Mouse (Mus musculus) monocyte, adult 5-6 weeks (primary cell): ENCODE results near the gene Capza2. TPM values are rescaled to one million over a fixed set of nuclear protein-coding genes. Genes with fewer than 3 reads are reported as not detected.
A peak's percentile ranks its signal among the peaks of the same experiment; 100 is the strongest.

Source experiments
- ATAC-seq: fragments of 153-309, 156-312 bp; replicated peaks from 2 replicates; pipeline ENCODE4 v1.8.0; 2017; ENCODE audit warnings: mild to moderate bottlenecking; ENCODE audit not compliant: low TSS enrichment, insufficient number of reproducible peaks, severe bottlenecking, poor library complexity, low FRiP score
- total RNA-seq: library from RNA; stranded (forward); fragments of 200-1000, 200-491, 200-594 nt; gene quantifications from 3 replicates; pipeline ENCODE4 v1.2.3, GENCODE M21; 2017

Gene Capza2
- total RNA-seq, 1 experiment from 2014 or later: 753 TPM

- ATAC-seq: peak; percentile 61
These were observed 733 bp downstream of the Capza2 start for GRCm38 (mm10) chr6:17636764-17637170.

DNA sequence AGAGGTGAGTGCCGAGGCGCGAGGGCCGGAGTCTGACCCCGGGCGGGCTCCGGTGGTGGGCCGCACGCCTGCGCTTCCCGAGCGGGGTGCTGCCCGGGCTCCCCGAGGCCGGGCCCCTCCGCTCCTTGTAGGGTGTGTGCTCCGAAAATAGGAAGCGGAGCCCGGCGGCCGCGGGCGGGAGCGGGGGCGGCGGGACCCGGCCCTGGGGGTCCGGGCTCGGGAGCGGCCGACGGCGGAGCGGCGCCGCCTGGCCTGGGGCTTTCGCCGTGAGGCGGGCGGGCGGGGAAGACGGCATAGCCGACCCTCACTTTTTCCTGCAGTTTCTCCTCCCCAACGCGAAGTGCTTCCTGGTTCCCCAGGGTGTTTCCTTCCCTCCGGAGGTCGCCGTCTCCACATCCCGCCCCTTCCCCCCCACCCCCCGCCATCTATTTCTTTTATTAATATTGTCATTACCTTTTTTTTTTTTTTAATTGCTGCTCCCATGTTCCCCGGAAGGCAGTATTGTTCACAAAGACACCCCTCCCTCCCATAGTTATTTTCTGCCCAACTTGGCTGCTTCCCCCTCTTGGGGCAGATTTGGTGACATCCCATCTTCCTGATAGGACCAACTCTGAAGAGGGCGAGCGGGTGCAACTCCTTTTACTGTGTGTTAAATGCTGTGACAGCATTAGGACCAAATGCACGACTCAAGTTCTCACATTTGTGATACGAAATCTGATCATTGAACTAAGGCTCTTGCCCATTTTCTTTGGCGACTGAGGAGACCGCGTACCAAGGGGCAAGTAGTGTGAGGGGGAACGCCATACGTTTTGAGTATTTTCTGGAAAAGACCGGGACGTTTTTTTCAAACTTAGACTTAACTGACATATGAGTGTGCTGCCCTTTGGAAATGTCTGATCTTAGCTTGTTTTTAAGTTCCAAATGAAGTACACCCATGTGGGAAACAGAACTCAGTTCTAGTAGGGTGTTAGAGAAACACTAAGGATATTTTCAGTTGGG lies 1.5 kb downstream of the Capza2 start:
- ATAC-seq: no peak

- no peak for ATAC-seq
These were observed 4.0 kb downstream of the Capza2 start for GRCm38 (mm10) chr6:17640031-17640430.

DNA sequence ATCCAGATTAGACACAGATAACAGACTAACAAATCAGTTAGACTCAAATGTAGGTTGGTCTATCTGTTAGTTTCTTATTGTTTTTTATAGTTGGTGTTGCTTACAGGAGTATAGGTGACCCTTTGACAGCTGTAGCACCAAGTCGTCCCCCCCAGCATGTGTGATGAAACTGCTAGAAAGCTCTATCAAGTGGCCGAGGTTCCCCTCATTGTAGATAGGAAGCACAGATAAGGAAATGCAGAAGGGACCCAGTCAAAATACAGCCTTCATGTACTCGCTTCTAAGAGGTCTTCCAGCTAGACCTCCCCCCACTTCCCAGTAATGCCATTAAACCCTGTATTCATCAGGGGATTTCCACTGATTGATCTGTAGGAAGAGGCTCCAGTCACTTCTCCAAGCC lies 6.7 kb downstream of the Capza2 start:
- ATAC-seq: no peak

DNA sequence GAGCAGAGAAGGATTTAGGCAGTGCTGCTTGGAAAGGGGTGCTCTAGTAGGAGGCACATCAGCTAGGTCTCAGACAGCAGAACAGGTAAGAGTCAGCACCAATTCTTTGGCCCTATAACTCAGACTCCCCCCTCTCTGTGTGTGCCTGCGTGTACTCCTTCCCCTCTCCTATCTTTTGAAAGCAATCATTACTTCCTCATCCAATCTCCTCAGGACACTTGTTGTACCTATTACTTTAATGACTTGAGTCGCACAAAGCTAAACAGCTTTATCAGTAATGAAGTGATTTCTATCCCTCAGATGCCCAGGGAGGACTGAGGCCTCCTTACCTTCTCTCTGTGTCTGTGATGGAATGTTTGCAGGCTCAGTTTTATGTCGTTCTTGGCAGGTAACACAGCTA lies 10.1 kb downstream of the Capza2 start:
- ATAC-seq: no peak

GRCm38 (mm10) chr6:17652132-17652531 lies 16.1 kb downstream of the Capza2 start:
- peak; percentile 50; the same call in 1 of the 2 replicates for ATAC-seq

DNA sequence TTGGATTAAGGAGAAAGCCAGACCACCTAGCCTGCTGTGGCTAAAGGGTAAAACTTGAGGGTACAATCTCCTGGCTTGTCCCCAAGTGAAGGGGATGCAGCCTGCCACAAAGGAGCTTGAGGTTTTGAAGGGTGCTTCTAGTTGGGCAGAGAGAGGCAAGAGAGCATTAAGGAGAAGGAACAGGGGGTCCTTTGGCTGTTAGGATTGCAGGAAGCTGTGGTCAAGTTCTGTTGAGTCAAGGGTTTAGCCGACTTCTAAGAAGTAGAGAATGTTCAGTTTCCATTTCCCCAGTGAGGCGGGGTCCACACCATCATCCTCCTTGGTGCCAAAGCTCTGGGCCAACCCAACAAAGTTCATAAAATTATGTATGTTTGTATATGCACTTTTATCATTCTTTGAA lies 19.0 kb downstream of the Capza2 start:
- ATAC-seq: no peak

DNA sequence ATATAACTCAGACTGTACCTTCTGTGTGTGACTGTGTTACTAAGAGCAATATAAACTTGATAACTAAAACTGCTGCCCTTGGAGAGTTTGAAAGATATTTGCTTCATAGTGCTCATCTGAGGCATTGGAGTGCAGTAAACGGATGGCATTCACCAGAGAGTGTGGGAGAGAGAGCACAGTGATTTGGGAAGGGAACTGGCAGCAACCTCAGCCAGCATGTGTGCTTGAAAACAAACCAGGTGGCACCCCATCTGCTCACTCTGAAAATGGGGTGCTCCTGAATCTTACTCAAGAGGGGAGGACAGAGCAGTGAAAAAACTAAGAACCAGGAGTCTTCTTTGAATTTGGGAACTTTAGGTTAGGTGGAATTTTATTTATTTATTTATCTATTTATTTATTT lies 21.3 kb downstream of the Capza2 start:
- ATAC-seq: no peak

DNA sequence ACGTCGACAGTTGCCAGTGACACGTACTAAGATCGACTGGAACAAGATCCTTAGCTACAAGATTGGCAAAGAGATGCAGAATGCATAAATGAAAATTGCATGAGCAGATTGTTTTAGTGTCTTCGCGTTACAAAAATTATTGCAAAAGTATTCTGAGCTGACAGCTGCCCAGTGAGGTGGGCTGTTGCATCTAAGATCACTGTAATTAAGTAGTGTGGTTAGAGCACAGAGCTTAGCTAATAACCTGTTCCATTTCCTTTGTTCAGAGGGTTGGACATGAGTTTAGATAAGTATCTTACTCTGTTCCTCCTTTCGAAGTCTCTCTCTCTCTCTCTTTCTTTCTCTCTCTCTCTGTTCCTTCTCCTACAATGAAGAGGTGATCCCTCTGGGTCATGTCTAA lies 29.3 kb downstream of the Capza2 start:
- no peak for ATAC-seq

DNA sequence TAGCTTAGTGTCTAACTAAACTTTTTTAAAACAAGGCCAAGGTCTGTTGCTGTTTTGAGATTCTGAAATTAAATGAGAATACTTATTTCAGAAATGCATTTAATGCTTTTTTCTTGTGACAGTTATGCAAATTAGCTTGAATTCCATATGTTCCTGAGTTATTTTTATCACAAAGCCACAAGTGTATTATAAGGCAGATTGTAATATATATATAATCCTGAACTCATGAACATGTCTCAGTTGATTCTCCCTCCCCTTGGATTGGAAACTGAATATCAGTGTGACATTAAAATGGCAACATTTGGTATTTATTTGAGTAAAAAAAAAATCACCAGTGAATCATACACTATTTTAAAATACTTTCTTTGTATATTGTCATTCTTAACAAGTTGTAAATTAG lies 30.0 kb downstream of the Capza2 start:
- no peak for ATAC-seq

DNA sequence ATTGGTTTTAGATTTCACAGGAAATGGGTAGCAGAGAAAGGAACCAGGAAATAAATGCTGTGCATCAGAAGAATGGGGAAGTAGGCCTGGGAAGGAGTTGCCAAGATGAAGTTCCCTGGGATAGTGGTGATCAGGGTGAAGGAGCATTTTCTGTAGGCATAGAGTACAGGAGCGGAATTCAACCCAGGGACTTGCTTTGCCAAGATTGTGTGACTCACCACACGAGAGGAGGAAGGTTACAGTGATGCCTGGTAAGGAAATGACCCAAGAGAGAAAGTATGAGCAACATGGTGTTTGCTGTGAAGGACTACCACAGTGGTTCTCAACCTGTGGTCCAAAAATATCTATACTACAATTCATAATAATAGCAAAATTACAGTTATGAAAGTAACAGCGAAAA lies 31.8 kb downstream of the Capza2 start:
- ATAC-seq: no peak

DNA sequence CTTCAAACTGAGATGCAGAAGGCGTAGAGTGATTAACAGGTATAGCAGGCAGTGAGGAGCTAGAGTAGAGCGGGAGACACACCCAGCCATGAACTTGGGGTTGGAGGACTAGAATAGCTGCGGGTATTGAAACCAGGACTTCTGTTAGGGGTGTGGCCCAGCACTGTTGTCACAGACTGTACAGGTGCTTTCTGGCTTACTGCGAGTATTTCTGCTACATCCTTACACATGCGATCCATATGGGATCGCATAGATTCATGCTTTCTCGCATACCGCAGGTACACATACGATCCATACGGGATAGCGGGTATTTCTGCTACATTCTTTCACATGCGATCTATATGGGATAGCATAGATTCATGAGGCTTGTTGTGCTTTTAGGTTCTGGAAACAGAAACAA lies 32.3 kb downstream of the Capza2 start:
- ATAC-seq: no peak

GRCm38 (mm10) chr6:17669826-17670225 lies 33.8 kb downstream of the Capza2 start:
- no peak for ATAC-seq

GRCm38 (mm10) chr6:17675019-17675756 lies 39.2 kb downstream of the Capza2 start:
- peak; percentile 77 for ATAC-seq

DNA sequence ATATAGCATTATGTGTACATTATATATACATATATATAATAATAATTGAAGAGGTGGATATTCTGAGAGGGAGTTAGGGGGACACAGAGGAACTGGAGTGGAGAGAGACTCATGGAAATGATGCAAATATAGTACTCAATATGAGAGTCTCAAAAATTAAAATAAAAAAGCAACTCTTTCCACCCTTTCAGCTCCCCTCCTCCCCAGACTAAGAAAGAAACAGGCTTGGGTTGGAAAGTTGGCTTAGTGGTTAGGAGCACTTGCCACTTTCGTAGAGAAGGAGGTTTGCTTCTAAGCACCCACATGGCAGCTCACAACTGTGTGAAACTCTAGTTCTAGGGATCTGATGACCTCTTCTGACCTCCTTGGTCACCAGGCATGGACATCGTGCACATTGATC lies 41.0 kb downstream of the Capza2 start:
- no peak for ATAC-seq

- ATAC-seq: no peak
These were observed 44.4 kb downstream of the Capza2 start for GRCm38 (mm10) chr6:17680266-17680925.

GRCm38 (mm10) chr6:17681810-17682209 lies 45.8 kb downstream of the Capza2 start:
- no peak for ATAC-seq

DNA sequence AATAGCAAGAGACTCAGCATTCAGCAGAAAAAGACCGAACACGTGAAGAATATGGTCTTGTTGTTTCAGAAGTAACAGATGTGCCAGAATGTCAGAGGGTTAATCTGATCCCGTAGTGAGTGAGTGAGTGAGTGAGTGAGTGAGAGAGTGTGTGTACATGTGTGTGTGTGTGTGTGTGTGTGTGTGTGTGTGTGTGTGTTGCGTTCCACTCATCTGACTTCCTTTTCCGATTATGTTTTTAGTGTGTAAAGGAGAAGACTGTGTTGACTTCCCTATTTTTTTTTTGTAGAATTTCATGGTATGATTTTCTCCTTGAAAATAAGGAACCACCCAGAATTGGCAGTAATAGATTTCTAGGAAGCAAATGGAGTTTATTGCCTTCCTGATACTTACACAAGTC lies 52.6 kb downstream of the Capza2 start:
- peak; percentile 44; the same call in 1 of the 2 replicates for ATAC-seq

DNA sequence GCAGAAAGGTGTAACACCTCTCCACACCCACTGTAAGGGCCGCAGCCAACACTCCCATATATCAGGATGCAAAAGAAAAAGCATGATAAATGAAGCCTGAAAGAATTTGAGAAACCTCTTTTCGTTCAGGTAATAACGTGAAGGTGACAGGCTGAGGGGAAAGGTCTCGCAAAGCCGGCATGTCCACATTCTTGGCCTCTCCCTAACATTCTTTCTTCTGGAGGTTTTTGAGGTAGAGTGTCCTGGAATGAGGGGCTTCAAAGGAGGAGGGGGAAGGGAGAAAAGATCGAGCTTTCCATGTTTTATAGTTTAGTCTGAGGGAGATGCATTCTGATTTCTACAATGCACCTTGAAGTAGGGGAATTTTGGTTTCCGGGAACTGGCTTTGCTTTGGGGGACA lies 56.6 kb downstream of the Capza2 start, which contains the start of gene St7:
Gene St7 (plus strand): TSS at position 287 of the 400 bp plus-strand sequence.
- no peak for ATAC-seq
